Mouse (Mus musculus): ENCODE measurements around the gene 4930402F06Rik. TPM values are rescaled to one million over a fixed set of nuclear protein-coding genes. Genes with fewer than 3 reads are reported as not detected.
A peak's percentile ranks its signal among the peaks of the same experiment; 100 is the strongest.

Gene 4930402F06Rik
- total RNA-seq (2022) = not detected

GRCm38 (mm10) chr2:35397096-35397495 is at the start of gene 4930402F06Rik:
TSS of gene 4930402F06Rik (minus strand) at chr2:35397175.
- DNase-seq (ENCODE audit: low spot score in 2 of 2) = peak in 1 of 2 experiments; percentile 30

- DNase-seq (ENCODE audit: low spot score in 2 of 2) = no peak
These were observed 49.3 kb upstream of the 4930402F06Rik start for GRCm38 (mm10) chr2:35446300-35446699.

- no peak for DNase-seq (ENCODE audit: low spot score in 2 of 2)
These were observed 48.6 kb upstream of the 4930402F06Rik start for GRCm38 (mm10) chr2:35445610-35446009.

- no peak for DNase-seq (ENCODE audit: low spot score in 2 of 2)
These were observed 47.8 kb upstream of the 4930402F06Rik start for GRCm38 (mm10) chr2:35444764-35445262.

DNA sequence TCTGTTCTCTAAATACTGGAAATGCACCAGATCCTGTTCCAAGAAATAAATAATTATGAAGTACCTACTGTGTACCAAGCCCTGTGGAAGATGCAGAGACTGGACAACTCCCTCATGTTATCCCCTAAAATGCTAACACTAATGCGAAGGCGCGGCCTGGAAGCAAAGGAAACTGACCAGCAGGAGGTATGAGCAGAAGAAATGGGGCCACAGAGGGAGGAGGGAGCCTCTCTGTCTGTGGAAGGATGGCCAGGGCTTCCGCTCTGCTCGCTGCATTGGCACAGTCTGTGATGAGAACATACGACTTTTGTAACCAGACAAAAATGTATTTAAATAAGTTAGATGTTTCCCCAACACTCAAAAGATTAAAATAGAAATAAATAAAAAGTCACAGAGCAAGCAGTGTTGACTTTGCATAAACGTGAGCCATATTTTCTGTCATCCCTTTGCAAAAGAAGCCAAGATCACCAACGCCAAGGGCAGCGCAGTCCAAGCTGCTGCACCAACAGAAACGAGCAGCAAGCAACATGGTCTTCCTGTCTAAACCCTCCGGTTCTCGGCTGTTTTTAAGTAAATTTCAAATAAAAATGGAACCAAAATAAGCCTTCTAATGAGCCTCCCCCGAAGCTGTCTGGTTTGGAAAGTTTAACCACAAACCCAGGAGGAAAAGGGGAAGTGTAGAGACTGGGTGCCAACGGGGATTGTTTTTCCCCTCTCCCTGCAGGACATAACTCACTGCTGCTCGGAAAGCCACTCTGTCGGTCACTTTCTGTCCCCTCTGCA is 47.2 kb upstream of the 4930402F06Rik start:
- no peak for DNase-seq (ENCODE audit: low spot score in 2 of 2)

DNA sequence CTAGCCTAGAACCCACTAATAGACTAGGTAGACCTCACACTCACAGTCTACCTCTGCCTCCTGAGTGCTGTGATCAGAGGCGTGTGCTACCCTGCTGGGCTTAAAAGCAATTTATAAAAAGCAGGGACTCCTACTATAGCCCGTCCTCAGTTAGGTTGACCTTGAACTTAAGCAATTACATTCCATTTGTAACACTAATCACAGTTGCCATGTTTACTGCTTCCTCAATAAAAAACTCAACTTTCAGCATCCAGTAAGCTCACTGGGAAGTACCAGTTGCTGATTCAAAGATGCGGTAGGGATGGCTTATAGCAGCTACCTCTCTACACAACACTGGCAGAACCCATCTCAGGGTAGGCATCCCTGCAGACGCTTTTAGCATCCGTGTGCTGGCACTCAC is 46.4 kb upstream of the 4930402F06Rik start:
- no peak for DNase-seq (ENCODE audit: low spot score in 2 of 2)

GRCm38 (mm10) chr2:35442079-35442478 is 45.1 kb upstream of the 4930402F06Rik start:
- no peak for DNase-seq (ENCODE audit: low spot score in 2 of 2)

GRCm38 (mm10) chr2:35441419-35441818 is 44.4 kb upstream of the 4930402F06Rik start:
- DNase-seq (ENCODE audit: low spot score in 2 of 2) = no peak

GRCm38 (mm10) chr2:35440480-35440879 is 43.5 kb upstream of the 4930402F06Rik start:
- no peak for DNase-seq (ENCODE audit: low spot score in 2 of 2)

DNA sequence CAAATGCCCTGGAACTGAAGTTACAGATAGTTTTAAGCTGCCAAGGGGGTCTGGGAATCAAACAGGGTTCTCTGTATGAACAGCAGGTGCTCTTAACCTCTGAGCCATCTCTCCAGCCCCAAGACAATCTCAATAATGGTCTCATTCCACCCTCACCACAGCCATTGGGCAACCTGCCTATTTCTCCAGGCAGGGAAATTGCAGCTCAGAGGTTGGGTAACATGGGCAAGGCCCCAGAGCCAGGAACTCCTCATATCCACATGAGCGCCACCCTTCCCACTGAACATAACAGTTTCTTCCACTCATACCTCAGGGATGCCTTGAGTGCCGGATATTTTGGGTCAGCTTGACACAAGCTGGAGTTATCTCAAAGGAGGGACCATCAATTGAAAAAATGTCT is 40.8 kb upstream of the 4930402F06Rik start:
- no peak for DNase-seq (ENCODE audit: low spot score in 2 of 2)

DNA sequence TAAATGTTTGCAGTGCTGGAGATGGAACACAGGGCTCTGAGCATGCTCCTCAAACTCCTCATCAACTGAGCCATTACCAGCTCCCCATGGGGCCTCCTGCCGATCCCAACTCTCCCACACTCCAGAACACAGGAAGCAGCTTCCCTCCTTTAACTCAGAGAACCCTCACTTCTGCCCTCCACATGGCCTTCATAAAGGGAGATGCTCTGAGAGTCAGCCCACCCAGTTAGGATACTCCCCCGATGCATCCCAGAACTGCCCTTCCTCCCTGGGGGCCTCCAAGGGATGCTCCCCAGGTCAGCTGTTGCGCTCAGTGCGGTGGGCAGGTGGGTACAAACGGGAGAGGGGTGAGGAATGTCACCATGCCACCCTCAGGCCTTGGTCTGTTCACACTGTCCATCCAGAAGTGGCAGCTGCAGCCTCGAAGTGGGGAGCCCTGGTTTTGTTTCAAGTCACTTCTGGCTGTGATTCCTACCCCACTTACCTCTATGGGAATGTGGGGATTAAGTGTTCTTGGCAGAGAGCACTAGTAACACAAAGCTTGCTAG is 37.7 kb upstream of the 4930402F06Rik start:
- no peak for DNase-seq (ENCODE audit: low spot score in 2 of 2)

DNA sequence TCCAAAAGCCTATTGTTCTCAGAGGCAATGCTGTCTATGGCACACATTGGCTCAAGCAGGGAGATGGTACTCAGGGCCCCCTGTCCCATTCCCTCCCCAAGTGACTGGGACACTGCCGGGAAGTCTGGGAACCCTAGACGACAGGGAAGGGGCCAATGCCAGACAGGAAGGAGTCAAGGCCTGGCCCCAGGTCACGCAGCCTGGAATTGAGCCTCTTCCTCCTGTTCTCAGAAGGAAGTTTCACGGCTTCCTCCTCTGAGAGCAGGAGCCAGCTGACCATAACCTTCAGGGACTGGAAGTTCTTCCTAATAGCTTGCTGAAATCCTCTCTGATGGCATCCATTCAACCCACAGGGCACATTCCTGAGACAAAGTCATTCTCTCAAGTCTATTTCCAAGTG is 36.5 kb upstream of the 4930402F06Rik start:
- DNase-seq (ENCODE audit: low spot score in 2 of 2) = no peak

GRCm38 (mm10) chr2:35432472-35432871 is 35.5 kb upstream of the 4930402F06Rik start:
- DNase-seq (ENCODE audit: low spot score in 2 of 2) = no peak

DNA sequence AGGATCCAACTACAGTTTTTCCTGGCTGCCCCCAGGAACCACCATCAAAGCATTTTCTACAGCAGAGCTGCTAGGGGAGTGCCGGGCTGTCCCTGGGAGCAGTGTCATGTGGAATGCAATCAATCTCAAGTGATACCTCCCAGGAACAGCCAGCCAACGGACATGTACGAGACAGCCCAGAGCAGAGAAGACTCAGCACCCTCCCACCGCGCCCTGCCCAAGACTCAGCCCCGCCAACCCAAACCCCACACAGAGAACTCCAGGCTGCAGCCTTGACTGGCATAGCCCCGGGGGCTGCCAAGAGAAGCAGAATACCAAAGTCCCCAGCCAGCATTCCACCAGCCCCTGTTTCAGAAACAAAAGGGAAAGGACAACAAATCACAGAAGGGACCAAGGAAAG is 35.0 kb upstream of the 4930402F06Rik start:
- DNase-seq (ENCODE audit: low spot score in 2 of 2) = no peak

DNA sequence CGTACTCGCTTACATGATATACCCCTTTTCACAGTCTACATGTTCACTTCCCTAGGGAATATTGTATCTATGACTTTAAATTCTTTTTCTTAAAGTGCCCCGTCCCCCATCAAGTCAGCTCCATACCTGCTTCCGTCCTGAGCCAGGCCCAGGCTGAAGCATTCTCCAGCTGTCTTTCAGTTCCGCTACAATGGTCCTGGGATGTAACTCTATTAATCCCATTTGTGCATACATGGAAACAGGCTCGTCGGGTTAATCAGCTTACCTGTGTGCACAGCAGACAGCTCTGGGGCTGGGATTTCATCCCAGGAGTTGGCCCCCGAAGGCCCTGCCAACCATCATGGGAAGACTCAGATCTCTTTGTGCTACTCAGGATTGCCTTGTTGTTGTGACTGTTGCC is 33.8 kb upstream of the 4930402F06Rik start:
- no peak for DNase-seq (ENCODE audit: low spot score in 2 of 2)

GRCm38 (mm10) chr2:35428615-35429300 is 31.8 kb upstream of the 4930402F06Rik start:
- no peak for DNase-seq (ENCODE audit: low spot score in 2 of 2)

DNA sequence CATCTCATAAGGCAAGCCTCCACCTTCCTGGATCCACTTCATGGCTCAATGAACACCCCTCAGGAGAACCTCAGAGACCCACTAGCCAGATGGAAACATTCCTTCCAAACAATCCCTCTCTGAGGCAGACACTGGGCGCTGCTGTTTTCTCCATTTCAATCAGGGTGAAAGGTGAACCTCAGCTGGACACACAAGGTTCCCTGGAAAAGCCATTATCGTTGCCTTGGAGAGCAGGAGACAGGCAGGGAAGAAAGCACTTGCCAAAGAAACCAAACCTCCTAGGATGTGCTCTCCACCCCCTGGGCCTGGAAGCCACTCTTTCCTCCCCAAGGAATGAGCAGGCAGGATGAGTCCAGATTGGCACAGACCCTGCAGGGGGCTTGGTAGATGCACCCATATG is 30.6 kb upstream of the 4930402F06Rik start:
- DNase-seq (ENCODE audit: low spot score in 2 of 2) = no peak

GRCm38 (mm10) chr2:35423711-35424339 is 26.9 kb upstream of the 4930402F06Rik start:
- DNase-seq (ENCODE audit: low spot score in 2 of 2) = no peak

DNA sequence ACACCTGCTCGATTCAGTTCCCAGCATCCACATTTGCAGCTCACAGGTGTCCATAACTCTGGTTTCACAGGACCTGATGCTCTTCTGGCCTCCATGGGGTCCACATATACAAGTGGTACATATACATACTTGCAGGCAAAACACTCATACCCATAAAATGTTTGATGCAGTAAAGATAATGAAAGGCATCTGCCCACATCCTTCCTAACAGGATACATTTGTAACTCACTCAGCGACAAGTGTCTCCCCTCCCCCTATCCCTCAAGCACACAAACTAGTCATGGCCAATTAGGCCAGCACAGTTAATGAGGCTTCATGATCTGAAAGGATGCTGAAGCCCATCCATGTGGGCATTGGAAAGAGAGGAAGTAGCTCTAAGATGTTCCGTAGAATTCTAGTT is 25.4 kb upstream of the 4930402F06Rik start:
- DNase-seq (ENCODE audit: low spot score in 2 of 2) = no peak

- DNase-seq (ENCODE audit: low spot score in 2 of 2) = no peak
These were observed 23.7 kb upstream of the 4930402F06Rik start for GRCm38 (mm10) chr2:35420681-35421080.

- no peak for DNase-seq (ENCODE audit: low spot score in 2 of 2)
These were observed 22.7 kb upstream of the 4930402F06Rik start for GRCm38 (mm10) chr2:35419671-35420070.

DNA sequence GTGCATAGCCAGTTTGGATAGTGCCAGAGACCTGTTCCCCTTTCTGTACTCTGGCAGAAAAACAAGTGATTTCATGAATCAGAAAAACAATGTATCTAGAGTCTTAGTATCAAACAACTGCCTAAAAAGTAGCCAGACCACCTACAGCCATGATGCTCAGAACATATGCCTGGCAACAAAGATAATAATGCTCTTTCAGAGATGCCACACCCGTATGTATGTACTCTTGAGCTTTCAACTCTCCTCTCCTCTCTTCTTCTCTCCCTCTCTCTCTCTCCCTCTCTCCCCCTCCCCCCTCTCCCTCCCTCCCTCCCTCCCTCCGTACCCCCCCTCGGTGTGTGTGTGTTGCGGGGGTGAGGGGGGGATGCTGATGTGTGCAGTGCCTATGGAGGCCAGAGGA is 22.3 kb upstream of the 4930402F06Rik start:
- no peak for DNase-seq (ENCODE audit: low spot score in 2 of 2)
